Mouse (Mus musculus): Measurements from ENCODE around the gene BC034090. TPM values are rescaled to one million over a fixed set of nuclear protein-coding genes. Genes with fewer than 3 reads are reported as not detected.

Gene BC034090
- polyA plus RNA-seq, 1 experiment = 4.7 TPM

GRCm38 (mm10) chr1:155244771-155245211 is 547 bp upstream of the BC034090 start:
- TF ChIP-seq CTCF (IDR thresholded peaks at IDR 0.05; ENCODE audit: control insufficient read depth, insufficient read depth, insufficient replicate concordance, low read depth, low read length) (no peak), POLR2A (IDR thresholded peaks at IDR 0.05; ENCODE audit: control insufficient read depth, low read depth, low read length) (no peak)
- Histone ChIP-seq H3K27ac (ENCODE audit: control insufficient read depth, insufficient read depth, low read depth, low read length) (no peak overlapping the region), H3K4me3 (ENCODE audit: control insufficient read depth, low read depth, low read length) (peak overlapping the region; percentile 53), H3K36me3 (ENCODE audit: control insufficient read depth, insufficient read depth, low read length) (no peaks in the 10 kb centered on the region), H3K27me3 (ENCODE audit: control insufficient read depth, insufficient read depth, low read length) (no peaks in the 10 kb centered on the region; the same call in 1 of the 2 replicates), H3K4me1 (ENCODE audit: control insufficient read depth, insufficient read depth, low read length) (peaks cover 5% of the 10 kb centered on the region; the same call in 1 of the 2 replicates)

- no peak overlapping the region for H3K27ac ChIP-seq (ENCODE audit: control insufficient read depth, insufficient read depth, low read depth, low read length)
- no peaks in the 10 kb centered on the region for H3K36me3 ChIP-seq (ENCODE audit: control insufficient read depth, insufficient read depth, low read length)
- H3K4me1 ChIP-seq (ENCODE audit: control insufficient read depth, insufficient read depth, low read length) = peaks cover 12% of the 10 kb centered on the region
- H3K27me3 ChIP-seq (ENCODE audit: control insufficient read depth, insufficient read depth, low read length) = no peaks in the 10 kb centered on the region; the same call in 1 of the 2 replicates
- no peak overlapping the region for H3K4me3 ChIP-seq (ENCODE audit: control insufficient read depth, low read depth, low read length)
- no peak for TF ChIP-seq POLR2A (IDR thresholded peaks at IDR 0.05; ENCODE audit: control insufficient read depth, low read depth, low read length)
- no peak for TF ChIP-seq CTCF (IDR thresholded peaks at IDR 0.05; ENCODE audit: control insufficient read depth, insufficient read depth, insufficient replicate concordance, low read depth, low read length)
These were observed 1.8 kb downstream of the BC034090 start for GRCm38 (mm10) chr1:155242488-155242745.

- no peak for TF ChIP-seq POLR2A (IDR thresholded peaks at IDR 0.05; ENCODE audit: control insufficient read depth, low read depth, low read length)
- TF ChIP-seq CTCF (IDR thresholded peaks at IDR 0.05; ENCODE audit: control insufficient read depth, insufficient read depth, insufficient replicate concordance, low read depth, low read length) = no peak
- H3K4me1 ChIP-seq (ENCODE audit: control insufficient read depth, insufficient read depth, low read length) = peaks cover 12% of the 10 kb centered on the region
- H3K36me3 ChIP-seq (ENCODE audit: control insufficient read depth, insufficient read depth, low read length) = no peaks in the 10 kb centered on the region
- no peaks in the 10 kb centered on the region; the same call in 1 of the 2 replicates for H3K27me3 ChIP-seq (ENCODE audit: control insufficient read depth, insufficient read depth, low read length)
- no peak overlapping the region for H3K27ac ChIP-seq (ENCODE audit: control insufficient read depth, insufficient read depth, low read depth, low read length)
- H3K4me3 ChIP-seq (ENCODE audit: control insufficient read depth, low read depth, low read length) = no peak overlapping the region
These were observed 2.4 kb downstream of the BC034090 start for GRCm38 (mm10) chr1:155241701-155242487.

- Histone ChIP-seq H3K27ac (ENCODE audit: control insufficient read depth, insufficient read depth, low read depth, low read length) (no peak overlapping the region), H3K27me3 (ENCODE audit: control insufficient read depth, insufficient read depth, low read length) (no peaks in the 10 kb centered on the region; the same call in 1 of the 2 replicates)
These were observed 4.1 kb downstream of the BC034090 start for GRCm38 (mm10) chr1:155239962-155240717.

GRCm38 (mm10) chr1:155239169-155239568 is 5.1 kb downstream of the BC034090 start:
- no peaks in the 10 kb centered on the region for H3K27me3 ChIP-seq (ENCODE audit: control insufficient read depth, insufficient read depth, low read length)
- no peak overlapping the region for H3K4me3 ChIP-seq (ENCODE audit: control insufficient read depth, low read depth, low read length)
- H3K27ac ChIP-seq (ENCODE audit: control insufficient read depth, insufficient read depth, low read depth, low read length) = no peak overlapping the region
- no peaks in the 10 kb centered on the region for H3K36me3 ChIP-seq (ENCODE audit: control insufficient read depth, insufficient read depth, low read length)
- TF ChIP-seq CTCF (IDR thresholded peaks at IDR 0.05; ENCODE audit: control insufficient read depth, insufficient read depth, insufficient replicate concordance, low read depth, low read length) = no peak
- no peak for TF ChIP-seq POLR2A (IDR thresholded peaks at IDR 0.05; ENCODE audit: control insufficient read depth, low read depth, low read length)
- peaks cover 7% of the 10 kb centered on the region for H3K4me1 ChIP-seq (ENCODE audit: control insufficient read depth, insufficient read depth, low read length)

More at GRCm38 (mm10) chr1:155239962-155240717, 4.1 kb downstream of the BC034090 start:
- TF ChIP-seq POLR2A (IDR thresholded peaks at IDR 0.05; ENCODE audit: control insufficient read depth, low read depth, low read length) = no peak
- no peak for TF ChIP-seq CTCF (IDR thresholded peaks at IDR 0.05; ENCODE audit: control insufficient read depth, insufficient read depth, insufficient replicate concordance, low read depth, low read length)
- H3K4me3 ChIP-seq (ENCODE audit: control insufficient read depth, low read depth, low read length) = no peak overlapping the region
- H3K36me3 ChIP-seq (ENCODE audit: control insufficient read depth, insufficient read depth, low read length) = no peaks in the 10 kb centered on the region
- peaks cover 12% of the 10 kb centered on the region for H3K4me1 ChIP-seq (ENCODE audit: control insufficient read depth, insufficient read depth, low read length)

GRCm38 (mm10) chr1:155238126-155238525 is 6.1 kb downstream of the BC034090 start:
- no peaks in the 10 kb centered on the region for H3K27me3 ChIP-seq (ENCODE audit: control insufficient read depth, insufficient read depth, low read length)
- TF ChIP-seq CTCF (IDR thresholded peaks at IDR 0.05; ENCODE audit: control insufficient read depth, insufficient read depth, insufficient replicate concordance, low read depth, low read length) = no peak
- TF ChIP-seq POLR2A (IDR thresholded peaks at IDR 0.05; ENCODE audit: control insufficient read depth, low read depth, low read length) = no peak
- H3K36me3 ChIP-seq (ENCODE audit: control insufficient read depth, insufficient read depth, low read length) = no peaks in the 10 kb centered on the region
- peaks cover 7% of the 10 kb centered on the region for H3K4me1 ChIP-seq (ENCODE audit: control insufficient read depth, insufficient read depth, low read length)
- H3K27ac ChIP-seq (ENCODE audit: control insufficient read depth, insufficient read depth, low read depth, low read length) = no peak overlapping the region
- H3K4me3 ChIP-seq (ENCODE audit: control insufficient read depth, low read depth, low read length) = no peak overlapping the region

GRCm38 (mm10) chr1:155237390-155237789 is 6.9 kb downstream of the BC034090 start:
- H3K27ac ChIP-seq (ENCODE audit: control insufficient read depth, insufficient read depth, low read depth, low read length) = no peak overlapping the region
- TF ChIP-seq POLR2A (IDR thresholded peaks at IDR 0.05; ENCODE audit: control insufficient read depth, low read depth, low read length) (no peak), CTCF (IDR thresholded peaks at IDR 0.05; ENCODE audit: control insufficient read depth, insufficient read depth, insufficient replicate concordance, low read depth, low read length) (no peak)

More at GRCm38 (mm10) chr1:155237390-155237789, 6.9 kb downstream of the BC034090 start:
- no peaks in the 10 kb centered on the region for H3K36me3 ChIP-seq (ENCODE audit: control insufficient read depth, insufficient read depth, low read length)
- H3K4me3 ChIP-seq (ENCODE audit: control insufficient read depth, low read depth, low read length) = no peak overlapping the region
- H3K27me3 ChIP-seq (ENCODE audit: control insufficient read depth, insufficient read depth, low read length) = no peaks in the 10 kb centered on the region
- peaks cover 7% of the 10 kb centered on the region for H3K4me1 ChIP-seq (ENCODE audit: control insufficient read depth, insufficient read depth, low read length)

All from testis, adult 2 months (tissue).